Mouse (Mus musculus) erythroblast, embryonic 14.5 days (primary cell): ENCODE measurements around the gene Ddx1. TPM values are rescaled to one million over a fixed set of nuclear protein-coding genes. Genes with fewer than 3 reads are reported as not detected.
A peak's percentile ranks its signal among the peaks of the same experiment; 100 is the strongest.

Experiments used
- H3K27me3 ChIP-seq: 2 replicates; pipeline ENCODE4 v1.6.1; 2012; ENCODE audit warnings: inconsistent platforms; ENCODE audit not compliant: control insufficient read depth
- H3K36me3 ChIP-seq: 2 replicates; pipeline ENCODE4 v1.6.1; 2012; ENCODE audit warnings: mild to moderate bottlenecking, inconsistent platforms; ENCODE audit not compliant: control insufficient read depth
- H3K4me1 ChIP-seq: 2 replicates; pipeline ENCODE4 v1.6.1; 2012; ENCODE audit warnings: inconsistent platforms; ENCODE audit not compliant: control insufficient read depth
- H3K4me3 ChIP-seq: replicated peaks from 2 replicates; pipeline ENCODE3; 2012; ENCODE audit warnings: moderate library complexity, mild to moderate bottlenecking, inconsistent platforms
- H3K9me3 ChIP-seq: 2 replicates; pipeline ENCODE4 v1.6.1; 2012; ENCODE audit warnings: low read length, inconsistent platforms, mixed read lengths; ENCODE audit not compliant: control insufficient read depth
- GATA1 ChIP-seq: IDR thresholded peaks from 2 replicates; pipeline ENCODE4 v1.6.1; 2012; ENCODE audit warnings: low read length, inconsistent platforms, mixed read lengths
- TAL1 ChIP-seq: IDR thresholded peaks from 3 replicates; pipeline ENCODE4 v1.6.1; 2012; ENCODE audit warnings: low read length, inconsistent platforms, mixed read lengths
- polyA plus RNA-seq: library from polyadenylated mRNA; stranded (reverse); fragments of >175 nt; gene quantifications from 2 replicates; pipeline ENCODE4 v1.2.3, GENCODE M21; 2012

Gene Ddx1
- polyA plus RNA-seq: 0.50 and 0.68 TPM in 2 replicates

DNA sequence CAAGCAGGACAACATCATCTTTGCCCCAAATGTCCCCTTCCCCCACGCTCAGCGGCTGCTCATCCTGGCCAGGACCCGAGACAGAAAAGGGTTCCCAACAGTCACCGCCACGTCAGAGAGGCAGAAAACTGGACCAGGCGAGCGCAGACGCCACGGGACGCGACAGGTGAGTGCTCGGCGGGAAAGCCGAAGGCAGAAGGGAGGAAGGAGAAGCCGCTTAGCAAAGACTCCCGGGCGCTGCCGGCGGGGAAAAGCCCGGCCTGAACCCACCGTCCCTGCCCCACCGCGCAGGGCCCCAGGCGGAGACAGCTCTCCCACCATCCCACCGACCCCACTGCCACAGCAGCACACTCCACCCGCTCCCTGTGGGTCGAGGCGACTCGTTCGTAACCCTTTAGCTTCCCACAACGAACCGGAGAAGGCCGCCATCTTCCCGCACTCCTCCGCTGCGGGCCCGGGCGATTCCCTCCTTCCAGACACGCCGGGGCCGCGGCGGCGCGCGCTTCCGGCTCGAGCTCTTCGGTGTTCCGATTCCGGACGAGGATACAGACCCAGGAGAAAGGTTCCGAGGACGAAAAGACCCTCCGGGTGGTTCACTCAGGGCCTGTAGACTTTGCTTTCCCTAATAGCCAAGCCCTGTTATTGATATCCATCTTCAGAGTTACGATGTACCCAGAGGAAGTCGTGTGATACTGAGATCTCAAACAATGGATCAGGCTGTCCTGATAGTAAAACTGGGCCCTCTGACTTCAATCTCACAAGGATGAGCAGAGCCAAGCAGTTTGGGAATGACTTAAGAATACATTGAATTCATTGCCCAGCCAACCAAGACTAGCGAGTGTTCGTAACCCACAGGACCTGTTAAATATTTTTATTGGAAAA is at the start of gene Ddx1:
TSS of gene Ddx1 (minus strand) at position 523 of the 882 bp plus-strand sequence.
- H3K9me3 ChIP-seq: no peaks in the 10 kb centered on the region
- peaks cover 23% of the 10 kb centered on the region for H3K4me1 ChIP-seq
- TF ChIP-seq TAL1 (no peak), GATA1 (no peak)
- H3K36me3 ChIP-seq: peaks cover 24% of the 10 kb centered on the region
- H3K27me3 ChIP-seq: peaks cover 5% of the 10 kb centered on the region
- H3K4me3 ChIP-seq: peak within 1 kb of the TSS; percentile 100

DNA sequence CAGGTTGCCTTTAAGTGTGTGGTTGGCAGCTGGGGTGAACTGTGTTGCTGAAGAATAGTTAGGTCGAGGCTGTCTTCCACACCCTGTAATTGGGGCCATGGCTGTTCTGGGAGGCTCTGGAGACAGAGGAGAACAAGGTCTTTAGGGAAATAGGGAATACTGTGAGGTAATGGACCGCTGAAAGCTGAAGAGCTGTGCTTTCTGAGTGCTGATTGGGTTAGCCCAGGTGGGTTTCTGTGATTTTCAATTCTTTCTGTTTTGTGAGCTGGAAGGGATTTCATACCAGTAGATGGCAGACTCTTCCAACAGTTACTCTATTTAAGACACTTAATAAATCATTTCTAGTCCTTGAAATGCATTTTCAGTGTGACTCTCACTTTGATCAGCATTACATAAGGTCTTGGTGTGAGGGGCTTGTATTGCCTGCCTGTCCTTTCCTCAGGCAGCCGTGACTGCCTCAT is 44.4 kb upstream of the Ddx1 start:
- no peaks in the 10 kb centered on the region for H3K27me3 ChIP-seq
- H3K4me1 ChIP-seq: no peaks in the 10 kb centered on the region
- H3K9me3 ChIP-seq: no peaks in the 10 kb centered on the region
- TF ChIP-seq GATA1 (no peak), TAL1 (no peak)
- no peak overlapping the region for H3K4me3 ChIP-seq
- H3K36me3 ChIP-seq: peaks cover 33% of the 10 kb centered on the region

DNA sequence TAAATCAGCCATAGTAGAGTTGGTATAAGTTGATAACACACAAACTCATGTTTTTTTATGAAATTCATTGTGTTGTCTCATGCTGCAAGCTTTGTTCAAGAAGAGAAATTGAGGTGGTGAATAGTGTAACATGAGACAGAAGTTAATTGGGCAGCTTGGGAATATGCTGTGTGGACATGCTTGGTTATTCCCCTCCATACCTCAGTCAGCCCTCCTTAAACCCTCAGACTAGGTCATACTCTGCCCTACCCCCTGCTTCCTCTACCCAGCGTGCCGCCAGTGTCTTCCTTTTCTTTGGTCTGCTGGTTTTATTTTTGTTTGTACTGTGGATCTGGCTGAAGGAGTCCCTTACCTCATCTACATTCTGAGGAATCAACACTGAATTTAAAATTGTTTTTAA is 42.4 kb upstream of the Ddx1 start:
- Histone ChIP-seq H3K27me3 (no peaks in the 10 kb centered on the region), H3K9me3 (no peaks in the 10 kb centered on the region), H3K4me3 (no peak overlapping the region), H3K36me3 (peaks cover 36% of the 10 kb centered on the region), H3K4me1 (no peaks in the 10 kb centered on the region)
- TF ChIP-seq GATA1: no peak
- no peak for TF ChIP-seq TAL1

DNA sequence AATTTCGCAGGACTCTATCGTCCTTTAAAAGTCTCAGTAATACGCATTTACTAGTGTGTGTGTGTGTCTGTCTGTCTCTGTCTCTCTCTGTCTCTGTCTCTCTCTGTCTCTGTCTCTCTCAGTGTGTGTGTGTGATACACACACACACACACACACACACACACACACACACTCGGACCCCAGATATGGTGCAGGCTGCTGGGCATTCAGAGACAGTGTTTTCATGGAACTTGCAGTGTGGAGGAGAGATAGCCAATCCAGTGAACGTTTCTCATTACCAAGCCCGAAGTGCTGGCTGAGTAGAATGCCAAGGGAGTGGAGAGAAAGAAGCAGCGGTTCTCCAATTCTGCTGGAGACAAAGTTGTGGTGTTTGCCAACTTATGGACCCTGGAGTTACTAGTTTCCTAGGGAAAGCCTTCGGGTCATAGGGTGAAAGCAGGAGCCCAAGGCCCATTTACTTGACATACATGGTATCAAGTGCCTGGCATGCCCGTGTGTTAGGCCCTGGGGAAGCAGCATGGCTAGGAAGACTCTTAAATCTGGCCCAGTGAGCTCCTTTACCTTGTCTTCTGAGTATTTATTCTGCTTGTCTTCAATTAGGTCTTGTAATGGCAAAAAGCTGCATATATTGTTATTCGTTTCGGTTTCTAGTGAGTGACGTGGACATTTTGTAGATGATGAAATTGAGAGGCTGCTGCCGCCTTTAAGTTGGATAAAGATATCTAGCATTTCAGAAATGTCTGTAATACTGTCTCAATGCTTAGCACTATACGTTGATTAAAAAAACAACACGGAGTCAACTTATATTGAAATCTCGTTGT is 20.8 kb upstream of the Ddx1 start:
- Histone ChIP-seq H3K4me3 (peak overlapping the region; percentile 65), H3K27me3 (no peaks in the 10 kb centered on the region), H3K9me3 (no peaks in the 10 kb centered on the region), H3K36me3 (peaks cover 18% of the 10 kb centered on the region), H3K4me1 (peaks cover 25% of the 10 kb centered on the region)
- TF ChIP-seq TAL1: no peak
- no peak for TF ChIP-seq GATA1

DNA sequence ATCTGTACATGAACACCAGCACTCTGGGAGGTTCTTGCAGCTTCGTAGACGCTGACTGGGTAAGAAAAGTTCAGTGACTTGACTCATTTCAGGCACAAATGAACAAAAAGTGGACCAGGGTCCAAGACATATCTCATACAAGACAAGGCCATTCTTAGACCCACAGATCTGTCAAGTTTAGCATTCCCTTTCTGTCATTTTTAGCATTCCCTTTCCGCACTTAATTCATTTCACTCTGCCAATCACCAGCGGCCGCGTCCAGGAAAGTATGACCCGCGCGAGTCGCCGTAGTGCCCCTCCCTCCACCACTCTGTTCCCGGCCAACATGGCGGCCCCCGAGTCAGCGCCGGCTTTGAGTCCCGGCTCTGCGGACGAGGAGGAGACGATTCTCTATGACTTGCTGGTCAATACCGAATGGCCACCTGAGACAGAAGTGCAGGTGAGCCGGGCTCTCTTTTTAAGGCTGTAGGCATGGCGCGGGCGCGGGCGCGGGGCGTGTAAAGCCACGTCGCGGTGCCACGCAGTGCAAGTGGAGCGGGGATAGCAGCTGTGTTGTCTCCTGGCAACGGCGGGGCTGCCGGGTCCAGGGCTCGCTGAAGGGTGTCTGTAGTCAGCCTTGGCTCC is 19.9 kb upstream of the Ddx1 start, which contains the start of gene Nbas:
TSS of gene Nbas (plus strand) at position 308 of the 624 bp plus-strand sequence.
- H3K36me3 ChIP-seq: peaks cover 10% of the 10 kb centered on the region
- no peak for TF ChIP-seq TAL1

DNA sequence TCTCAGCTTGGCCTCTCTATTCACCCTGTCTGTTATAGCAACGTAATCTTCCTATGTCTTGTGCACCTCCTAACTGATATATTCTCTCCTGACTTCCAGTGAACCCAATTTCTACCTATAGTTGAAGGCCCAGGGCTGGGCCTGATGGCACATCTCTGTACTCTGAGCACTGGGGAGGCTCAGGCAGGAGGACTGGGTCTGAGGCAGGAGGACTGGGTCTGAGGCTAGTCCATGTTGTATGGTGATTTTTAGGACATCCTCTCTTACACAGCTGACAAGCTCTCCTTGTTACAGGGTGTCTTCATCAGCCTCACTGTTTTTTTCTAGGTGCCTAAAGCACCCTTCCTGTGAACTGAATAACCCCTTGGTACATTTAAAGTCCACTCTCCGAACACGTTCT is 19.4 kb upstream of the Ddx1 start:
- TF ChIP-seq GATA1 (no peak), TAL1 (no peak)

More for the DNA sequence above, 19.9 kb upstream of the Ddx1 start, which contains the start of gene Nbas:
- Histone ChIP-seq H3K9me3 (no peaks in the 10 kb centered on the region), H3K27me3 (peaks cover 2% of the 10 kb centered on the region), H3K4me1 (peaks cover 24% of the 10 kb centered on the region), H3K4me3 (peak within 1 kb of the TSS; percentile 65)

DNA sequence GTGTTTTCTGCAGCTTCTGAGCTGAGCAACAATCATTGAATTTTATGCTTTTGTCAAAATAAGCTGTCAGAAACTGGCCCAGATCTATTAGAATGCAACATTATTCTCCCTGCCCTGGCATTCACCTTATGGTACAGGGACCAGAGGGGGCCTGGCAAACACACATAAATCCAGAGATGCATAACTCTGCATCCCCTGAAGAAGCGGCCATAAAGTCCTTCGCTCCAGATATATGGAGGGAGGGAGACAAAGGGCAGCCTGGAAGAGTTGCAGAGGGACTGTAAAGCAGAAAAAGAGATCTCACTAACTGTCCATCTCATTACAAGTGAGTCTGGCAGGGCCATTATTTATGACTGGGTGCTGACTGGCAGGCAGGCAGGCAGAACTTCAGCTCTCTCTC is 6.7 kb upstream of the Ddx1 start:
- Histone ChIP-seq H3K9me3 (no peaks in the 10 kb centered on the region), H3K4me1 (no peaks in the 10 kb centered on the region), H3K27me3 (peaks cover 43% of the 10 kb centered on the region), H3K36me3 (no peaks in the 10 kb centered on the region), H3K4me3 (no peak overlapping the region)
- TF ChIP-seq TAL1 (no peak), GATA1 (no peak)

More for the DNA sequence above, 19.4 kb upstream of the Ddx1 start:
- Histone ChIP-seq H3K36me3 (peaks cover 6% of the 10 kb centered on the region), H3K4me3 (peak overlapping the region; percentile 65), H3K9me3 (no peaks in the 10 kb centered on the region), H3K4me1 (peaks cover 24% of the 10 kb centered on the region), H3K27me3 (peaks cover 4% of the 10 kb centered on the region)

DNA sequence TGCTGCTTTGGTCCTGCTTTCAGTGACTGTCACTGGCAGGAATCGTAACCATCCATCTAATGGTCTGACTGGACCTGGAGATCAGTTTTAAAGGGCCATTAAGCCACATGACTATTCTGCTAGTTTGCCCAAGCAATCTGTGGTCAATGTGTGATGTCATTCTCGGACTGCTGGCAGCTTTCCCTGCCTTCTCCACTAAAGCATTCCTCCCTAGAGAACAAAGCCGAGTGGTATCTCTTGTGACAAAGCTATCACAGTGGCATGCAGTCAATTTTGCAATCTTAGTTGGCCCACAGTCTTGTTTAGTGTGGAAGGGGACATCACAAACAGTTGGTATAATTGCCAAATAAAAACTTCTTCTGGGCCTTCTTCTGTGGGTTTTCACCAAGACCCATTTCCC is 6.1 kb upstream of the Ddx1 start:
- Histone ChIP-seq H3K4me3 (no peak overlapping the region), H3K9me3 (no peaks in the 10 kb centered on the region), H3K27me3 (peaks cover 43% of the 10 kb centered on the region), H3K4me1 (peaks cover 3% of the 10 kb centered on the region), H3K36me3 (no peaks in the 10 kb centered on the region)
- no peak for TF ChIP-seq GATA1
- TF ChIP-seq TAL1: no peak

DNA sequence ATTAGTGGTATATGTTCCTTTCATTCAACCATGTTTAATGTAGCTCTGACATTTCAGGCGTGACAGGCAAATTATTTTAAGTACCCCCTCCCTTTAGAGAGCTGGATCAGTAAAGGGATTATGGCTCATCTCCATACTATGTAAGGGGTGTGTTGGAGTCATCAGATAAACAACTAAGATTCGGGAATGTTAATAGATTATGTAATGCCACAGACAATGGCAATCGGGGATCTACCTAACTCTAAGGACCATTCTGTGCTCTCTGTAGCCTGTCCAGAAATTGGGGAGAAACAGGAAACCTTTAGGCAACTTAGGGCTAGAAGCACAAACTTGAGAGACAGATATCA is 533 bp upstream of the Ddx1 start:
- H3K4me3 ChIP-seq: peak overlapping the region; percentile 100
- TF ChIP-seq TAL1: no peak
- no peak for TF ChIP-seq GATA1
- peaks cover 8% of the 10 kb centered on the region for H3K27me3 ChIP-seq
- H3K9me3 ChIP-seq: no peaks in the 10 kb centered on the region
- H3K4me1 ChIP-seq: peaks cover 23% of the 10 kb centered on the region
- H3K36me3 ChIP-seq: peaks cover 18% of the 10 kb centered on the region
